Mouse (Mus musculus) lung, adult 2 months (tissue): ENCODE data around the gene Erp27.

Experiments
- CTCF ChIP-seq: fragments of 200-500 bp; IDR thresholded peaks from 2 replicates; pipeline ENCODE4 v1.5.1; 2011; ENCODE audit warnings: mild to moderate bottlenecking, low read length, control low read depth; ENCODE audit not compliant: insufficient read depth
- POLR2A ChIP-seq: fragments of 200-500 bp; IDR thresholded peaks from 2 replicates; pipeline ENCODE4 v1.6.1; 2011; ENCODE audit warnings: low read depth, mild to moderate bottlenecking, control low read depth, low read length, borderline replicate concordance; ENCODE audit errors: extremely low read depth

DNA sequence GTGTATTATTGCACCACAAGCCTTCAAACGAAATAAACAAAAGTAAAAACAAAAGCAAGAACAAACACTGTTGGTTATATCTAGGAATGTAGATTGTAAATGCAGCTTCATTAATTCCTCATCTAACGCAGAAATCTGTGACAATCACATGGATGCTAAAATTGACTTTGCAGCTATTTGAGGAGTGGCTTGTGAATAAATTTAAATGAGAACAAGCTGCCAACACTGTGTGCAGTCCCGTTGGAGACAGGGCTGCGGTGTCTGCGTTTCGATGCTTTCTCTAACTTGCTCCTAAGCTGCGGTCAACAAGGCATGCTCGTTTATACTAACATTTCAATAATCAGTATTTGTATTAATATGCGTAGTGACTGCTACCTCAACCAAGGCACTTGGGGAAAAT, 20.3 kb upstream of the Erp27 start:
- TF ChIP-seq CTCF (no peak), POLR2A (no peak)
